Mouse (Mus musculus): Measurements from ENCODE around the gene Kbtbd7. TPM values are rescaled to one million over a fixed set of nuclear protein-coding genes. Genes with fewer than 3 reads are reported as not detected.

Gene Kbtbd7
- total and polyA plus RNA-seq, 3 experiments, result 2.7 to 3.8 TPM; not detected in 1

GRCm38 (mm10) chr14:79407641-79408040, 18.7 kb upstream of the Kbtbd7 start:
- H3K79me2 ChIP-seq (ENCODE audit: control insufficient read depth, insufficient read depth, low read length, poor library complexity), result no peaks in the 10 kb centered on the region
- TF ChIP-seq USF1 (IDR thresholded peaks at IDR 0.05; ENCODE audit: low read depth, low read length) (no peak), RCOR1 (IDR thresholded peaks at IDR 0.05; ENCODE audit: low read depth, low read length) (no peak), BHLHE40 (IDR thresholded peaks at IDR 0.05; ENCODE audit: borderline replicate concordance, low read depth, low read length) (peak; percentile 82), CTCF (IDR thresholded peaks at IDR 0.05 in 2 of 3, conservative IDR thresholded peaks at IDR 0.05 in 1 of 3; ENCODE audit: control insufficient read depth in 1 of 3, insufficient read depth in 1 of 3, low read depth in 2 of 3, low read length in 3 of 3, poor library complexity in 1 of 3, severe bottlenecking in 1 of 3) (no peak), GABPA (IDR thresholded peaks at IDR 0.05; ENCODE audit: low read depth, low read length) (no peak), MYB (IDR thresholded peaks at IDR 0.05; ENCODE audit: low read depth, low read length) (no peak), EP300 (IDR thresholded peaks at IDR 0.05; ENCODE audit: low read depth in 1 of 2, low read length in 2 of 2) (peak; percentile 50 to 64), GATA1 (IDR thresholded peaks at IDR 0.05; ENCODE audit: low read depth, low read length) (0 out of 2 replicates have a peak, but pooled peaks have one; percentile 12), TCF12 (IDR thresholded peaks at IDR 0.05; ENCODE audit: low read depth, low read length) (peak; percentile 31; the same call in 1 of the 2 replicates), POLR2A (IDR thresholded peaks at IDR 0.05; ENCODE audit: control insufficient read depth in 1 of 2, insufficient read depth in 1 of 2, low read depth in 1 of 2, low read length in 2 of 2, poor library complexity in 1 of 2) (no peak)
- H3K9me3 ChIP-seq (replicated peaks; ENCODE audit: insufficient read depth, low read length), result no peaks in the 10 kb centered on the region
- H3K36me3 ChIP-seq (ENCODE audit: control insufficient read depth in 1 of 2, insufficient read depth in 2 of 2, low read length in 2 of 2), result no peaks in the 10 kb centered on the region
- H3K4me1 ChIP-seq (ENCODE audit: control insufficient read depth in 1 of 2, insufficient read depth in 2 of 2, low read length in 2 of 2), result no peaks in the 10 kb centered on the region
- H3K27ac ChIP-seq (ENCODE audit: control insufficient read depth, low read depth, low read length), result no peak overlapping the region
- no peaks in the 10 kb centered on the region for H3K27me3 ChIP-seq (ENCODE audit: control insufficient read depth in 1 of 2, insufficient read depth in 2 of 2, low read length in 2 of 2)
- no peak for DNase-seq (ENCODE audit: low read depth, low spot score)
- H3K4me3 ChIP-seq (ENCODE audit: control insufficient read depth in 1 of 2, insufficient read depth in 1 of 2, low read depth in 2 of 2, low read length in 2 of 2), result no peak overlapping the region
- H3K9ac ChIP-seq (ENCODE audit: control insufficient read depth, low read depth, low read length, poor library complexity, severe bottlenecking), result no peak overlapping the region

GRCm38 (mm10) chr14:79409278-79409830, 17.0 kb upstream of the Kbtbd7 start:
- no peak for DNase-seq (ENCODE audit: low read depth, low spot score)
- no peak overlapping the region for H3K27ac ChIP-seq (ENCODE audit: control insufficient read depth, low read depth, low read length)
- no peaks in the 10 kb centered on the region for H3K36me3 ChIP-seq (ENCODE audit: control insufficient read depth in 1 of 2, insufficient read depth in 2 of 2, low read length in 2 of 2)
- H3K4me1 ChIP-seq (ENCODE audit: control insufficient read depth in 1 of 2, insufficient read depth in 2 of 2, low read length in 2 of 2), result no peaks in the 10 kb centered on the region
- no peaks in the 10 kb centered on the region for H3K9me3 ChIP-seq (replicated peaks; ENCODE audit: insufficient read depth, low read length)
- no peaks in the 10 kb centered on the region for H3K79me2 ChIP-seq (ENCODE audit: control insufficient read depth, insufficient read depth, low read length, poor library complexity)
- H3K27me3 ChIP-seq (ENCODE audit: control insufficient read depth in 1 of 2, insufficient read depth in 2 of 2, low read length in 2 of 2), result no peaks in the 10 kb centered on the region
- H3K4me3 ChIP-seq (ENCODE audit: control insufficient read depth in 1 of 2, insufficient read depth in 1 of 2, low read depth in 2 of 2, low read length in 2 of 2), result no peak overlapping the region
- TF ChIP-seq MEF2A (IDR thresholded peaks at IDR 0.05; ENCODE audit: extremely low read depth, insufficient replicate concordance, low read depth, low read length, poor library complexity, severe bottlenecking) (no peak), POLR2AphosphoS2 (IDR thresholded peaks at IDR 0.05; ENCODE audit: low read length) (no peak), POLR2A (IDR thresholded peaks at IDR 0.05; ENCODE audit: control insufficient read depth in 1 of 2, insufficient read depth in 1 of 2, low read depth in 1 of 2, low read length in 2 of 2, poor library complexity in 1 of 2) (no peak), ZMIZ1 (IDR thresholded peaks at IDR 0.05; ENCODE audit: low read depth, low read length) (no peak), ZKSCAN1 (IDR thresholded peaks at IDR 0.05; ENCODE audit: low read depth, low read length) (no peak), BHLHE40 (IDR thresholded peaks at IDR 0.05; ENCODE audit: borderline replicate concordance, low read depth, low read length) (no peak), MXI1 (IDR thresholded peaks at IDR 0.05; ENCODE audit: low read depth, low read length) (no peak), GABPA (IDR thresholded peaks at IDR 0.05; ENCODE audit: low read depth, low read length) (no peak), NELFE (IDR thresholded peaks at IDR 0.05; ENCODE audit: low read depth, low read length) (no peak), CHD1 (IDR thresholded peaks at IDR 0.05; ENCODE audit: low read depth, low read length) (no peak), CTCF (IDR thresholded peaks at IDR 0.05 in 2 of 3, conservative IDR thresholded peaks at IDR 0.05 in 1 of 3; ENCODE audit: control insufficient read depth in 1 of 3, insufficient read depth in 1 of 3, low read depth in 2 of 3, low read length in 3 of 3, poor library complexity in 1 of 3, severe bottlenecking in 1 of 3) (no peak), MYB (IDR thresholded peaks at IDR 0.05; ENCODE audit: low read depth, low read length) (no peak), ELF1 (IDR thresholded peaks at IDR 0.05; ENCODE audit: low read depth, low read length) (no peak), E2F4 (IDR thresholded peaks at IDR 0.05; ENCODE audit: borderline replicate concordance, low read depth, low read length) (no peak), USF1 (IDR thresholded peaks at IDR 0.05; ENCODE audit: low read depth, low read length) (no peak), NRF1 (IDR thresholded peaks at IDR 0.05; ENCODE audit: insufficient read depth, low read depth, low read length, poor library complexity, severe bottlenecking) (no peak), TAL1 (IDR thresholded peaks at IDR 0.05; ENCODE audit: low read length) (no peak), MYC (IDR thresholded peaks at IDR 0.05; ENCODE audit: low read depth, low read length) (no peak), JUND (IDR thresholded peaks at IDR 0.05; ENCODE audit: low read depth, low read length) (no peak)
- no peak overlapping the region for H3K9ac ChIP-seq (ENCODE audit: control insufficient read depth, low read depth, low read length, poor library complexity, severe bottlenecking)

All from MEL (cell line).